Mouse (Mus musculus) macrophage (primary cell): ENCODE data around the gene Stk39. TPM values are rescaled to one million over a fixed set of nuclear protein-coding genes. Genes with fewer than 3 reads are reported as not detected.

Source experiments
- H3K27ac ChIP-seq: fragments of 350-480 bp; formaldehyde crosslinking; 2 replicates; pipeline ENCODE4 v1.9.0; 2021
- H3K36me3 ChIP-seq: fragments of 350-480 bp; formaldehyde crosslinking; 2 replicates; pipeline ENCODE4 v1.9.0; 2021; ENCODE audit errors: inconsistent target
- H3K4me3 ChIP-seq: fragments of 350-480 bp; formaldehyde crosslinking; 2 replicates; pipeline ENCODE4 v1.9.0; 2021; ENCODE audit errors: inconsistent target
- H3K79me2 ChIP-seq: fragments of 350-480 bp; formaldehyde crosslinking; 2 replicates; pipeline ENCODE4 v1.9.0; 2021; ENCODE audit errors: inconsistent target
- WGBS: methylation state at CpG from one replicate; pipeline ENCODE4 v1.1.7; 2026; ENCODE audit warnings: inconsistent platforms; ENCODE audit not compliant: missing documents; 5-methylcytosine and 5-hydroxymethylcytosine counted together
- polyA plus RNA-seq: library from polyadenylated mRNA; stranded (reverse); fragments of 250-400 nt; gene quantifications from 3 replicates; pipeline ENCODE4 v1.2.4, GENCODE M21; 2018; ENCODE audit warnings: inconsistent platforms

Stk39 gene
- polyA plus RNA-seq, 1 experiment from 2014 or later: 0.34 TPM

GRCm38 (mm10) chr2:68437920-68438319, 34.1 kb downstream of the Stk39 start:
- H3K79me2 ChIP-seq: no peaks in the 10 kb centered on the region
- 24% methylated on average over 5 of the region's 5 CpGs for WGBS
- no peak overlapping the region for H3K4me3 ChIP-seq
- H3K27ac ChIP-seq: no peak overlapping the region
- no peaks in the 10 kb centered on the region for H3K36me3 ChIP-seq

- no peaks in the 10 kb centered on the region for H3K36me3 ChIP-seq
- H3K79me2 ChIP-seq: no peaks in the 10 kb centered on the region
- WGBS: 96% methylated on average over 7 of the region's 7 CpGs
- no peak overlapping the region for H3K27ac ChIP-seq
- no peak overlapping the region for H3K4me3 ChIP-seq
Observed at GRCm38 (mm10) chr2:68437216-68437615, 34.9 kb downstream of the Stk39 start.

GRCm38 (mm10) chr2:68436305-68436704, 35.8 kb downstream of the Stk39 start:
- no peak overlapping the region for H3K27ac ChIP-seq
- H3K79me2 ChIP-seq: no peaks in the 10 kb centered on the region
- H3K4me3 ChIP-seq: no peak overlapping the region
- H3K36me3 ChIP-seq: no peaks in the 10 kb centered on the region
- WGBS: 11% methylated on average over 10 of the region's 10 CpGs

GRCm38 (mm10) chr2:68435494-68436255, 36.4 kb downstream of the Stk39 start:
- no peaks in the 10 kb centered on the region for H3K36me3 ChIP-seq
- H3K79me2 ChIP-seq: no peaks in the 10 kb centered on the region
- H3K27ac ChIP-seq: no peak overlapping the region
- WGBS: 29% methylated on average over 15 of the region's 15 CpGs
- no peak overlapping the region for H3K4me3 ChIP-seq

GRCm38 (mm10) chr2:68434997-68435396, 37.1 kb downstream of the Stk39 start:
- H3K79me2 ChIP-seq: no peaks in the 10 kb centered on the region
- 25% methylated on average over 4 of the region's 4 CpGs for WGBS
- no peaks in the 10 kb centered on the region for H3K36me3 ChIP-seq
- H3K4me3 ChIP-seq: no peak overlapping the region
- H3K27ac ChIP-seq: no peak overlapping the region

- Histone ChIP-seq H3K4me3 (no peak overlapping the region), H3K36me3 (no peaks in the 10 kb centered on the region), H3K27ac (no peak overlapping the region), H3K79me2 (no peaks in the 10 kb centered on the region)
- 7% methylated on average over 5 of the region's 5 CpGs for WGBS
Observed at GRCm38 (mm10) chr2:68434576-68434975, 37.5 kb downstream of the Stk39 start.

GRCm38 (mm10) chr2:68433736-68434312, 38.2 kb downstream of the Stk39 start:
- no peaks in the 10 kb centered on the region for H3K79me2 ChIP-seq
- 93% methylated on average over 9 of the region's 9 CpGs for WGBS
- H3K4me3 ChIP-seq: no peak overlapping the region
- H3K27ac ChIP-seq: no peak overlapping the region
- H3K36me3 ChIP-seq: no peaks in the 10 kb centered on the region

GRCm38 (mm10) chr2:68432834-68433233, 39.2 kb downstream of the Stk39 start:
- Histone ChIP-seq H3K27ac (no peak overlapping the region), H3K4me3 (no peak overlapping the region), H3K79me2 (no peaks in the 10 kb centered on the region), H3K36me3 (no peaks in the 10 kb centered on the region)
- 83% methylated on average over 4 of the region's 4 CpGs for WGBS

GRCm38 (mm10) chr2:68431024-68431962, 40.8 kb downstream of the Stk39 start:
- Histone ChIP-seq H3K79me2 (no peaks in the 10 kb centered on the region), H3K36me3 (no peaks in the 10 kb centered on the region), H3K27ac (no peak overlapping the region), H3K4me3 (no peak overlapping the region)
- 92% methylated on average over 14 of the region's 14 CpGs for WGBS

- Histone ChIP-seq H3K36me3 (no peaks in the 10 kb centered on the region), H3K79me2 (no peaks in the 10 kb centered on the region), H3K4me3 (no peak overlapping the region), H3K27ac (no peak overlapping the region)
- WGBS: 43% methylated on average over 5 of the region's 5 CpGs
Observed at GRCm38 (mm10) chr2:68430493-68430892, 41.6 kb downstream of the Stk39 start.

GRCm38 (mm10) chr2:68429436-68429835, 42.6 kb downstream of the Stk39 start:
- Histone ChIP-seq H3K27ac (no peak overlapping the region), H3K79me2 (no peaks in the 10 kb centered on the region), H3K36me3 (no peaks in the 10 kb centered on the region), H3K4me3 (no peak overlapping the region)
- 89% methylated on average over 4 of the region's 4 CpGs for WGBS

GRCm38 (mm10) chr2:68426977-68427577, 45.0 kb downstream of the Stk39 start:
- Histone ChIP-seq H3K27ac (no peak overlapping the region), H3K36me3 (no peaks in the 10 kb centered on the region), H3K79me2 (no peaks in the 10 kb centered on the region), H3K4me3 (no peak overlapping the region)
- WGBS: 81% methylated on average over 5 of the region's 5 CpGs

- no peak overlapping the region for H3K4me3 ChIP-seq
- H3K27ac ChIP-seq: no peak overlapping the region
- 91% methylated on average over 4 of the region's 4 CpGs for WGBS
- H3K79me2 ChIP-seq: no peaks in the 10 kb centered on the region
- no peaks in the 10 kb centered on the region for H3K36me3 ChIP-seq
Observed at GRCm38 (mm10) chr2:68426074-68426473, 46.0 kb downstream of the Stk39 start.

GRCm38 (mm10) chr2:68421002-68421401, 51.1 kb downstream of the Stk39 start:
- no peaks in the 10 kb centered on the region for H3K36me3 ChIP-seq
- WGBS: 44% methylated on average over 6 of the region's 6 CpGs
- H3K27ac ChIP-seq: no peak overlapping the region
- no peak overlapping the region for H3K4me3 ChIP-seq
- no peaks in the 10 kb centered on the region for H3K79me2 ChIP-seq
